Mouse (Mus musculus) megakaryocyte, adult 5-6 weeks (primary cell): ENCODE data around the gene Kcnma1. TPM values are rescaled to one million over a fixed set of nuclear protein-coding genes. Genes with fewer than 3 reads are reported as not detected.

Source experiments
- ATAC-seq: 2 replicates; pipeline ENCODE4 v1.8.0; 2016; ENCODE audit warnings: mild to moderate bottlenecking, inconsistent platforms; ENCODE audit not compliant: poor library complexity, severe bottlenecking
- total RNA-seq, 2 experiments: library from RNA; stranded (forward) in 1 of 2; stranded (reverse) in 1 of 2; fragments of 153-499, 151-499 nt in 1 of 2; fragments of 221-1000, 200-1000 nt in 1 of 2; gene quantifications; 2 replicates each; pipeline versions ENCODE4 v1.2.3 to v1.2.4; 2015 to 2017

Gene Kcnma1
- total RNA-seq, 2 experiments from 2014 or later, result not detected

GRCm38 (mm10) chr14:23618973-23619372, 395.3 kb downstream of the Kcnma1 start:
- ATAC-seq, result no peak

DNA sequence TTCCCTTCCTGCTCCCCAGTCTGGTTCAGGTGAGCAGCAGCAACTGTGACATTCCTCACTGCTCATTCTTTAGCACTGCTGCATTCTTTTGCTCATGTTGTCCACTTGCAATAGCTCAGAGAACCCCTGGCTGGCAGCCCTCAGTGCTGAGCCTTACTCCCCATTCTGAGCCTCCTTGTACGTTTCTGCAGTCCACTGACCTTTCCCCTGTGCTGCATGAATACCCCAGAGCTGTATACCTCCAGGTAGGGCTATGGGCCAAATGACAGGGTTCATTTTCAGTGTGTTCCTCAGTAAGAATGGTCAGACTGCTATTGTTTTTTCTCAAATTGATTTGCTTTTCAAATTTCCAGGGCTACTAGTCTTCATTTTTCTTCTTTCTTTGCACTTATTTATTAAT, 396.2 kb downstream of the Kcnma1 start:
- no peak for ATAC-seq

- no peak for ATAC-seq
Observed at GRCm38 (mm10) chr14:23610054-23610453, 404.2 kb downstream of the Kcnma1 start.

DNA sequence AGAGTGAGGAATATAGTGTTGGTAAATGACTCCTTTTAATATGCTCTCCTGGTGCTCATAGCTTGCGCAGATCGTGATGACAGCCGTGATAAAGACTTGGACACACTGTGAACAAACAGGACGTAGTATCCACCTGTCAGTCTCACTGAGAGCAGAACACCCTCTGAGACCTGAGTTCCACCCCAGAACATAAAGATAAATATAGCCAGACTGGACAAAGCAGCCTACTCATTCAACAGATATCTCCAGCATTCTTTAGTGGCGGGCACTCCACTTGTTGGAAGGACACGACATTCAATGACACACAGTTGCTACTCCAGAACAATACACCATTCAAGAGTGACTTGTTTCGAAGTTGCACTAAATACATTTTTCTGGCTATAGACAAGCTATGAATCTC, 408.6 kb downstream of the Kcnma1 start:
- ATAC-seq, result no peak

DNA sequence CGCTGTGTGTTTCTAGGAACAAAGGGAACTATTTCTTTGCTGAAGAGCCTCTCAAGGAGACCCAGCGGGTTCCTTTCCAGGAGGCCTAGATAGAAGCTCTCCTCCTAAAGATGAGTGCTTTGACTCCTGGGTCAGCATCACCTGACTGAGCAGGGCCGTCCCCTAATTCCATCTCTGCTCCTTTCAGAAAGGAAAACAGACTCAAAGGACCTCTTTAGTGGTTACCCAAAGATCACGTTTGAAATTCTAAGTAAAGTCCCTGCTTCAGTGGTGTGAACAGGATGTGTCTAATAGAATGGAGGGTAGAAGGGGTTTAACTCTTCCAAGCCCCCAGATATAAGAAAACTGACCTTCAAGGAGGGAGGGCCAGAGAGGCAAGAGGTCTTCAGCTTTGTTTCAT, 411.4 kb downstream of the Kcnma1 start:
- no peak for ATAC-seq

DNA sequence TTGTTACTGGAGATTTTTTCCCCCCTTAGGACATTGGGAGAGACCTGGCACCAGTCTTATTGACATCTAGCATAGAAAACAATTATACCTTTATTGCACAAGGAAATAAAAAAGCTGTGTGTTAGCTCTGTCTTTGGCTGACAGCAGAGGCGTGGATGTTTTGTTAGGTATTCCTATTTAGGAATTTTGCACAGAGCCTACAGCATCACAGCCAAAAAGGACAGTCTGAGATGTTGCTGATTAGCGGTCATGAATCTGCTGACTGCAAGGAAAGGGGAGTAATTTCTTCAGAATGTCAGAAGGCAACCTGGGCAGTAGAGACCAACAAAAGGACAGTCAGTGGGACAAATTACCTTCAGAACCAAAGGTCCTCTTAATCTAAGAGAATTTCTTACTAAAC, 412.2 kb downstream of the Kcnma1 start:
- ATAC-seq, result no peak

DNA sequence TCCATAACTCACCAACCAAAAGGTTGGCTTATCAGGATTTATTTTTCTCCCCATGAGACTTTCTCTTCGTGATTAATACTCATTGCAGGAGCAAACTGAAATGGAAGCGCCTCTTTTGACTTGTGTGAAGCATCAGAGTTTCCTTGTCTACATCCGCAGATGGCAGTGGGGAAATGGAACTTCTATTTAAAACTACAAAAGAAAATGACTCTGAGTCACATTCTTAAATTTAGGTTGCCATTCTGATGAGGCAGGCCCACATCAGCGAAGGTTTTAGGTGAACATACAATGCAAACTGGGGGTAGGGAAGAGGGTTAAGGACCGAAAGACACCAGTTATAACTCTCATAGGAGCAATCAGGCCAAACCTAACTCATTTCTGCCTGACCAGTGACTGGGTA, 419.7 kb downstream of the Kcnma1 start:
- ATAC-seq, result no peak

DNA sequence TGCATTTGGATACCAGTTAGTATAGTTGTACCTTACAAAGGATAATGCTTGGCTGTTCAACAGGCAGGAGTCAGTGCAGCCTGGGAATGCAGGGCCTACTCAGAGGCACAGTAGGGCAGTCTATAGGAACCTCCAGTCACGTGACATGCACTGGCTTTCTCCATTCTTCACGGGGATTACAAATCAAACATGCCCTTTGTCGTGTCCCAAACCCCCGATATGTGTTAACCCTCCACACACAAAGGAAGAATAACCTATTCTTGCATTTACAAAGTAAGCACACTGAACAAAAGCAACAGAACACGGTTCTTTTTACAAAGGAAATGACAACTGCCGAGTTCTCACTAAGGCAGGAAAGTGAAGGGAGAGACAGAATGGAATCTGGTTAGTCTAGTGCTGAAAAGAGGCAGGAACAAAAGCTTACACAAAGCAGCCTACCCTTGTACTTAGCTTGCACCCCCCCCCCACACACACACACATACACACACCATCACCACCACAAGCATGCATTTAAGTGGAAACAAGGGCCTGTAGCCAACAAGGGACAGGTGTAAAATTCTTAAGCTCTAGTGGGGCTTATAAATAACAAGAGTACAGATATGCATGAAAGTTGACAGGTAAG, 421.4 kb downstream of the Kcnma1 start:
- ATAC-seq, result no peak

DNA sequence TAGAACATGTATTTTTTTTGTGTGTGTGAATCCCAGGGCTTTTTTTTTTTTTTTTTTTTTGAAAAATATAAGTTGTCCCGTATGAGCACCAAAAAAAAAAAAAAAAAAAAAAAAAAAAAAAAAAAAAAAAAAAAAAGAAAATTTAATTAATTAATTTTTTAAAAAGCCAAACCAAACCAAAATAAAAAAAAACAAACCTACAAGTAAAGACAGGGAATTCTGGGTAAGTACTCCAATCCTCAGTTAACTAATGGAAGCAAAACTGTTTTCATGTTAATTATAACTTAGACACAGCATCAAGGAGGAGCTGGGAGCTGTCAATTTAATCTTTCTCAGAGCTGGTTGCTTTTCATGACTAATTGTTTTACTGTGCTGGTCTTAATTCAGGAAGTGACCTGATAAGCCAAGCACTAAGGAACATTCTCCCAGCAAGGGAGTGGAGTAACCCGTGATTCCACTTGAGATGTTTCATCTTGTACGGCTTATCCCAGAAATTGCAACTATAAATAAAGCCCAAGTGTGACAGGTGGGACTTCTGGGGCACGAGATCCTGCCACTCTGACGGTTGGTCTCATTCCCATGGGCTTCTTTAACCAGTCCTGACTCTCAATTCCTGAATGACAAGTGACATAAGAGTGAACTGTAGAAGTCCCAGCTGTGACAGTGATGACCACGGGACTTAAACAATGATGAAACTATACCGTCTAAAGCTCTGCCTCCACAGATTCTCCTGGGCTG, 424.4 kb downstream of the Kcnma1 start:
- ATAC-seq, result no peak

DNA sequence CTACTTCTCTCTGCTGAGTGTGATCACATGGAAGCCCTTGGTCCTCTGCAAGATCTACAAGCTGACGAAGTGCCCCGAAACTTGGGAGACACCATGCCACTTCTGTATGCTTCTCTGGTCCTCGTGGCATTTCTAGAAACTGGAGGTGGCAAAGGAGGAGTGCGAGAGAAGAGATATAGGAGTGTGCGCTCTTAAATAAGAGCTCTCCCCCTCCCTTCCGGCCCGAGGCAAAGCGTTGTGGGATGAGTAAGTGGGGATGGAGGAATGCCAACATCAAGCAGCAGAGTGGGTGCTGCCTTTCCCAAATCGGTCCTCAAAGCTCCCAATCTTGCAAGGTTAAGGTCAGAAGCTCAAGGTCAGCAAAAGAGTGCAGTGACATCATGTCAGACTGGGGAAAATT, 426.8 kb downstream of the Kcnma1 start:
- ATAC-seq, result no peak

DNA sequence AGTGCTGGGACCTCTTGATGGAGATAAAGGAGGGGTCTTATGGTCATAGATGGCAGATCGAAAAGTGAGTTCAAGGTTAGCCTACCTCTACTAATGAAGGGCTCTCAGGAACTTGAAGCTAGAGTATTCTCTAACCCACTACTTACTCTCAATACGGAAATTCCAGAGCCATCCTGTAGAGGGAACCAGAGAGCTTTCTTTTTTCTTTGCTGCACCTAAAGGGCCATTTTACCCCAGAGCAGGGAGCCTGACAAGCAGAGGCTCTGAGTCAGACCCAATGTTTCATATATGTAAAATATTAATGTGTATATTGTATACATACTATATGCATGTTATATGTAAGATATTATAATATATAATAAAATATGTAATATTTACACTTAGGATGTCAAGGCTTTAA, 431.1 kb downstream of the Kcnma1 start:
- no peak for ATAC-seq

- no peak for ATAC-seq
Observed at GRCm38 (mm10) chr14:23581282-23581681, 433.0 kb downstream of the Kcnma1 start.

DNA sequence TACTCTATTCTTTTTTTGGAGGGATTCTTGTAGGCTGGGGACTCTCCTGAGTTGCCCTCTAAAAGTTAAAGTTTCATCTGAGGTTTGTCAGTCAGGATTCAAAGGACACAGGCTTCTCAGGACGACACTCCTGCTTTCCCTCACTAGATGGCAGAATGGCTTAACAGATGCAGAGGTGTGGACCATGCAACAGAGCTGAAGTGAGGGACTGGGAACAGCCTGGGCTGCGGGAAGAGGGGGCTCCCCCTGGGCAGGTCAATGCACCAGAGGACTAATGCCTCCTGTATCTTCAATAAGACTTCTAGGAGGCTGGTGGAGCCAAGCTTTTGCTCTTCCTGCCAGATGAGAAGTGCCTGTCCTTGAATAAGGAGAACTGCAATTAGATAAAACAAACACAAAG, 438.3 kb downstream of the Kcnma1 start:
- ATAC-seq, result no peak

DNA sequence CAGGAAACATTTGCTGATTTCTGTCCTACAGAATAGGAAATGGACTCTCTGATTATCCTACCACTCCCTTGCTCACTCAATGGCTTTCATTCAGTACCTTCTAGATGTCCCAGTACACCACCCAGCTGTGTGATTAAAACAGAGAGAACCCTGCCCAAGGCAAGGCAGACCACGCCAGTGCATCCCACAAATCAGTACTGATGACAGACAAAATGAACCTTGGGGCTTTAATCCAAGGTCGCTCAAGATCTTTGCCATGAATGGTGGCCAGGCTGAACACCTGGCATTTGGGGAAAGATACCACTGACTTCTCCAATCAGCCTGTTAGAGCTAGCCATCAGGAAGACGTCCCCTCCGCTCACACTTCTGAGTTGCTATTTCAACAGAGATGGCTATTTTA, 440.2 kb downstream of the Kcnma1 start:
- no peak for ATAC-seq

- ATAC-seq, result no peak
Observed at GRCm38 (mm10) chr14:23573385-23573784, 440.9 kb downstream of the Kcnma1 start.

- no peak for ATAC-seq
Observed at GRCm38 (mm10) chr14:23572778-23573177, 441.5 kb downstream of the Kcnma1 start.

- no peak for ATAC-seq
Observed at GRCm38 (mm10) chr14:23570251-23570650, 444.0 kb downstream of the Kcnma1 start.

DNA sequence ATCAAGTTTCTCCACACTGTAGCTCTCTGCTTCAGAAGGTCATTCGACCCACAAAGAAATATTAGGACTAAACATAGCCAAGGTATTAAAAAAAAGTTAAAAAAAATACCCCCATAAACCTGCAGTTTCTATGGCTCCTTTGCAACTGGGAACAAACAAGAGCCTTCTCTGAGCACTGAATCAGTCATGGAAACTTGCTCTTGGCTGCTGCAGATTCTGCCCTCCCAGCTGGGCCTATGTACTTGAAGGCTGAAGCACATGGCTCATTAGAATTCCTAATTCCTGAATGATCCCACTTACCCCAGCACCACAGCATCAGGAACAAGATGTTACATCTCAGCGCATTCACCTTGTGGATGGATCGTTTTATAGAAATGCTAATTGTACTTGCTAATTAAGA, 448.4 kb downstream of the Kcnma1 start:
- ATAC-seq, result no peak

- no peak for ATAC-seq
Observed at GRCm38 (mm10) chr14:23564474-23564873, 449.8 kb downstream of the Kcnma1 start.

DNA sequence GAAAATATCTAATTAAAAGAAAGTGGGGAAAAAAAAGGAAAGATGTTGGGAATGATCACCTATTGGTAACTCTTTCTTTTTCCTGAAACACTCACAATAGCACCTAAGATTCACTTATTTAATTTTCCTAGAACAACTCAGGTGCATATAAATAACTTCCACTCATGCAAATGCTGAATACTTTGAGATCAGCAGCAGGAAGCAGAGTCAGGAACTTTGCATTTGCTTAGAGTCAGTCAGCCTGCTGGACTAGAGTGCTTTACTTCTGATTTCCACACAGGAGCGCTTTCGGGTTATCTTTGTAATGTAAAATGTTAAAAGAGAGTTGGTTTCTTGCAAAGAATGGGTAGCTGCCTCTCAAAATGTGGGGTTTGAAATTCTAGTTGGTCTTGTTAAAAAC, 451.1 kb downstream of the Kcnma1 start:
- ATAC-seq, result no peak

GRCm38 (mm10) chr14:23555647-23556046, 458.6 kb downstream of the Kcnma1 start:
- no peak for ATAC-seq

DNA sequence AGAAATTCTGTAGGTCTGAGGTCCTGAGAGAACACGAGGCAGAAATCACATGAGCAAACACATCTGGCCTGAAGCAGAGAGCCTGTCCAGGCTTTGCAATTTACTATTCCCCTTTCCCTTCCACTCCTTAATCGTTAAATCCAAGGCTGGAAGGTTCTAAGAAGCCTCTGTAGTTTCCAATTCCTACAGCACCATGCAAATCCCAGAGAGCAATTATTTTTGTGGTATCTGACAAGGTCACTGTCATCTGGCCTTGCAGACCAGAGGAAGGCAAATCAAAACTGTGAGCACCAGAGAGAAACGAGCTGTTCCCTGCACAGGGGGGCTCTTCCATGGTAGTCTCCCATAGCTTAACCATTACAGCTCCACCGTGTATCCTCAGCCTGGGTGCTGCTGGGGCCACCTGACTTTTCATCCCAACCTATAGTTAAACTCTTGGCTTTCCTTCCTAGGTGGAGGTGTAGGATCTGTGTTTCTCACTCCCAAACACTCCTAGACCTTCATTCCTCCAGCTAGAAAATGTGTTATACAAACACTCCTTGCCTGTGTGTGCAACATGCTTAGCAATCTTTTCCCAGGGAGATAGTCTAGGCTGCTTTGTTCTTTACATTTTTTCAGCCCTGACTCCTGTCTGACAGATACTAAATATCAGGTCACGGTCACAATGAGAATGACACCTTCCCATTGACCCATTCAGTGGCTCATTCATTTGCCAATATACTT, 461.9 kb downstream of the Kcnma1 start:
- no peak for ATAC-seq
